Mouse (Mus musculus): ENCODE measurements around the gene Slc16a6. TPM values are rescaled to one million over a fixed set of nuclear protein-coding genes. Genes with fewer than 3 reads are reported as not detected.

Slc16a6 gene
- polyA plus RNA-seq, 1 experiment from 2014 or later: 7.3 TPM

Small RNA genes within 50 kb of the gene (microRNA-seq; reads per million reads assigned to microRNA genes)
- not detected for gene Gm25540

Other genes starting within 250 kb of the Slc16a6 start
- 4.7 and 5.0 TPM in 2 replicates for gene Rgs9, start 175.5 kb downstream of the Slc16a6 start, polyA plus RNA-seq (2014; fragmentation: Nextera tagmentation; extraction: Ambion mirVana)
- gene Gna13, start 110.8 kb downstream of the Slc16a6 start, polyA plus RNA-seq (2014; fragmentation: Nextera tagmentation; extraction: Ambion mirVana): 36.9 and 38.0 TPM in 2 replicates
- not detected in 2 replicates for gene 9930022D16Rik, start 59.7 kb downstream of the Slc16a6 start, polyA plus RNA-seq (2014; fragmentation: Nextera tagmentation; extraction: Ambion mirVana)
- 41.8 and 43.0 TPM in 2 replicates for gene Amz2, start 47.7 kb downstream of the Slc16a6 start, polyA plus RNA-seq (2014; fragmentation: Nextera tagmentation; extraction: Ambion mirVana)
- gene Arsg, start 224 bp downstream of the Slc16a6 start, polyA plus RNA-seq (2014; fragmentation: Nextera tagmentation; extraction: Ambion mirVana): 2.8 and 3.9 TPM in 2 replicates
- gene Wipi1, start 138.4 kb upstream of the Slc16a6 start, polyA plus RNA-seq (2014; fragmentation: Nextera tagmentation; extraction: Ambion mirVana): 18.0 and 18.2 TPM in 2 replicates
- 328 and 365 TPM in 2 replicates for gene Prkar1a, start 175.8 kb upstream of the Slc16a6 start, polyA plus RNA-seq (2014; fragmentation: Nextera tagmentation; extraction: Ambion mirVana)
- 0.79 and 1.7 TPM in 2 replicates for gene Fam20a, start 248.7 kb upstream of the Slc16a6 start, polyA plus RNA-seq (2014; fragmentation: Nextera tagmentation; extraction: Ambion mirVana)

All from intestine, embryonic 14.5 days (tissue).